Mouse (Mus musculus): ENCODE data around the gene Jakmip3.
A peak's percentile ranks its signal among the peaks of the same experiment; 100 is the strongest.

Jakmip3 gene

DNA sequence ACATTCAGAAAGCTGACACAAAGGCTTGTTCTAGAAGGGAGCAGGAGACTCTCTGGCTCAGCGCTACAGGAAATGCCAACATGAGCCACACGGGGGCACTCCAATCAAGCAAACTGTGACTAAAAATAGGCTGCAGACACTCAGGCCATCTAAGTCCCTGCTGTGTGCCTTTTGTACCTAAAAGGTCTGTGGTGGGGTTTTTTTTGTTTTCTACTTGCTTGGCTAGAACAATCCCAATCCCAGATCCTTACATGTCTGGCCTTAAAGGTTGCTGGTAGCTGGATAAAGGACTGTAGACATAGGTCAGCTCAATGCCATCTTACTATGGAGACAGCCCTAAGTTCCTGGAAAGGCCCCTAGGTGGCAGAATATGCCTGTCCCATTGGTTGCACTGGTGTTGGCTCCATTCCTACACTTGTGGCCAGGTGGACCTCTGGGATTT lies 127.7 kb downstream of the Jakmip3 start:
- DNase-seq, result peak; percentile 31 to 48

DNA sequence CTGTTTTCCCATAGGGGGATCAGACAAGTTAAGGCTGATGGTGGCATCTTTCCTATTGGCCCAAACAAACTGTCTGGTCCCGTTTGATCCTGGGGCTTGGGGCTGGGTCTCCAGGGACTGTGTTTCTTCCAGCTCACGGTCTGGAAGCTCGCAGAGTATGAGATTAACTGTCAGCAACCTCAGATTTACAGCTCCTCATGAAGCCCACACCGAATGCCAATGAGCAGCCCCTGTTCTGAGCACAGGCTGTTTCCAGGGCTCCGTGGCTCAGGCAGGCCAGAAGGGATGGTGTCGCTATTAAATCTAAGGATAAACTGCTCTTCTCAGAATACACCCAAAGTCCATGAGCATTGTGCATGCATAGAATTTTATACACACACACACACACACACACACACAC lies 133.7 kb downstream of the Jakmip3 start:
- no peak for DNase-seq

GRCm38 (mm10) chr7:139075054-139075794 lies 134.7 kb downstream of the Jakmip3 start:
- no peak for DNase-seq

DNA sequence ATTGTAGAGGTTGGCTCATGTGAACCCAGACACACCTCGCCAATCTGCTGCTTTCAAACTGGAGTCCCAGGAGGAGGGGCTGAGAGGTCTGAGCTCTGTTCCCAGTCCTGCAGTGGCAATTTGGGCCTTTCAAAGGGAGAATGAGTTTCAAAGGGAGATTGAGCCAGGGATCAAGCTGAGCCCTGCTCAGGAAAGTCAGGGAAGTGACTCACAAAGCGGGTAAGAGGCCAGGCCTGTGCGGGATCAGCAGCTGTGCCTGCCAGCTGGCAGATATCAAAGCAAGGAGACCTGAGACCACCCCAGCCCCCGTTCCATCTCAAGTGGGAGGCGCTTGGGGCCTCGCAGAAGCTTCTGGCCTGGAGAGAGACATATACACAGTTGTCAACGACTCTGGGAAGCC lies 136.8 kb downstream of the Jakmip3 start:
- no peak for DNase-seq

GRCm38 (mm10) chr7:139078181-139078580 lies 137.7 kb downstream of the Jakmip3 start:
- DNase-seq, result no peak

GRCm38 (mm10) chr7:139079141-139079540 lies 138.6 kb downstream of the Jakmip3 start:
- no peak for DNase-seq

DNA sequence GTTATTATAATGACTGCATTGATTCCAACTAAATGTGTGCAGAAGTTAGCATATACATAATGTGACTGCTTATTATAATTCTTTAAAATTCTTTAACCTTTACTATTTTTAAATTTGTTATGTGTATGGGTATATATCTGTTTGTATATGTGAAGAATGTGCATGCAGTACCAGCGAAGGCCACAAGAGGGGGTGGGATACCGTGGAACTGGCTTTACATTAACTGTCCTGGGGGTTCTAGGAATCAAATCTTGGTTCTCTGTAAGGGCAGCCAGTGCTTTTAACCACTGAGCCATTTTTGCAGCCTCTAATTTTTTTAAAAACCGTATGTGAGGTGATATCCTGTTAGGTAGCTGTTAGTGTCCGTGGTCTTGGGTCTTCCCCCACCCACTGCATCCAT lies 140.2 kb downstream of the Jakmip3 start:
- DNase-seq, result no peak

DNA sequence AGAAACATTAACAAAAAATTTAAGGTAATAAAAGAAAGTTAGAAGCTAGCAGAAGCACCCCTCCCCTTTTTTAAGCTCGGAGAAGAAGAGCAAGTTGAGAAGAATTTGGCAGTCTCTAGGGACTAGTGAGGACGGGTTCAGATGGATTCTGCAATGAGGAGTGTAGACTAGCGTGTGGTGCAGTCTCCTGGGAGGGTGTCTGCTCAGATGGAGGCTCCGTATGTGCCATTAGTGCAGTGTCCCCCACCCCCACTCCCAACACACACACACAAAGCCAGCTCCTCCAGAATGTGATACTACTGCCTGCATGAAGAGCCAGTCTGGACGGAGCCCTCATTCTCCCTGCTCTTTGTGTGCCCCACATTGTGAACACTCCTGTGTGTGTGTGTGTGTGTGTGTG lies 140.6 kb downstream of the Jakmip3 start:
- DNase-seq, result no peak

GRCm38 (mm10) chr7:139082281-139082680 lies 141.8 kb downstream of the Jakmip3 start:
- DNase-seq, result no peak

DNA sequence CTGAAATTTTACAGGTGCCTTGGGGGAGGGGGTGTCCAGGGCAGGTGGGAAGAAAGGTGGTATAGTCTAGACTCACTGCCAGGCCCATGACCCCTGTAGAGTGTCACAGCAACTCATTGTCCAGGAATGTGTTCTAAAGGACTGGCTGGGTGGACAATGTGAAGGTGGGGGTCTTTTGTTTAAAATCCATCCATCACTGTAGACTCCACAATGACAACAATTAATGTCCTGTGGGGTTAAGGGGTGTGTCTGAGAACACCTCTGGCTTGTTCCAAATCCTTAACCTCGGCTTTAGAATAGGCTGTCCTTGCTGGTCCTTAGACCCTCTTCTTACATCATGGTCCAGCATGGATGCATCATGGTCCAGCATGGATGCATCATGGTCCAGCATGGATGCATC lies 143.8 kb downstream of the Jakmip3 start:
- no peak for DNase-seq

GRCm38 (mm10) chr7:139085629-139086194 lies 145.2 kb downstream of the Jakmip3 start, which contains the start of gene Dpysl4:
Gene Dpysl4 (plus strand): TSS chr7:139086001.
- no peak for DNase-seq

- DNase-seq, result no peak
These were observed 145.9 kb downstream of the Jakmip3 start for GRCm38 (mm10) chr7:139086195-139087158.

GRCm38 (mm10) chr7:139087801-139088200 lies 147.3 kb downstream of the Jakmip3 start:
- no peak for DNase-seq

- DNase-seq, result no peak
These were observed 149.7 kb downstream of the Jakmip3 start for GRCm38 (mm10) chr7:139089892-139090874.

- no peak for DNase-seq
These were observed 151.2 kb downstream of the Jakmip3 start for GRCm38 (mm10) chr7:139091681-139092080.

- no peak for DNase-seq
These were observed 152.1 kb downstream of the Jakmip3 start for GRCm38 (mm10) chr7:139092676-139093075.

- DNase-seq, result no peak
These were observed 152.6 kb downstream of the Jakmip3 start for GRCm38 (mm10) chr7:139093124-139093523.

GRCm38 (mm10) chr7:139093781-139094180 lies 153.3 kb downstream of the Jakmip3 start:
- no peak for DNase-seq

GRCm38 (mm10) chr7:139094761-139095160 lies 154.2 kb downstream of the Jakmip3 start:
- DNase-seq, result no peak

DNA sequence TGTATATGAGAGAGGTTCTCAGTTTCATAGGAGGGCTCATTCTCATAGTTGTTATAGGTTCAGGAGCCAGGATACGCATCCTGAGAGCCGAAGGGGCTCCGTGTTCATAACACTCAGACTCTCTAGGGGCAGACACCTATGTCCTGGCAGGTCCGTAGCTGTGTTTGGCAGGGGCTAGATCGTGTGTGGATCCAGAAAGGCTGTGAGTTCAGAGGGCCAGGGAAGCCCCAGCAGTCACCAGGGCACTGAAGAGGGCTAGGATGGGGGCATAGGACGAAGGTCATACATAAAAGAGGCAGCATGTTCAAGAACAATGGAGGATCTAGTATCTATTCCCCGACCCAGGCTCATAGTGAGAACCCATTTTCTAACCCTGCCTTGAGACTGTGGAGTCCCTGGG lies 154.8 kb downstream of the Jakmip3 start:
- DNase-seq, result no peak

GRCm38 (mm10) chr7:139096399-139096798 lies 155.9 kb downstream of the Jakmip3 start:
- DNase-seq, result no peak

GRCm38 (mm10) chr7:139100531-139101095 lies 160.1 kb downstream of the Jakmip3 start:
- DNase-seq, result no peak

Data from thymus, postnatal 36 days (tissue).